Mouse (Mus musculus) adrenal gland, postnatal 25 days (tissue): ENCODE data around the gene Polr2e. TPM values are rescaled to one million over a fixed set of nuclear protein-coding genes. Genes with fewer than 3 reads are reported as not detected.

Source experiments
- DNase-seq: peaks from one replicate; pipeline ENCODE4 v3.0.0; 2021; ENCODE audit warnings: mixed read lengths
- total RNA-seq: library from RNA; stranded (reverse); gene quantifications from 2 replicates; pipeline ENCODE4 v1.2.3, GENCODE M21; 2021

Polr2e gene
- total RNA-seq, 1 experiment from 2014 or later, result 101 TPM

- DNase-seq, result no peak
Observed at GRCm38 (mm10) chr10:80017361-80017760, 22.2 kb downstream of the Polr2e start.

GRCm38 (mm10) chr10:80016931-80017330, 22.7 kb downstream of the Polr2e start:
- DNase-seq, result no peak

DNA sequence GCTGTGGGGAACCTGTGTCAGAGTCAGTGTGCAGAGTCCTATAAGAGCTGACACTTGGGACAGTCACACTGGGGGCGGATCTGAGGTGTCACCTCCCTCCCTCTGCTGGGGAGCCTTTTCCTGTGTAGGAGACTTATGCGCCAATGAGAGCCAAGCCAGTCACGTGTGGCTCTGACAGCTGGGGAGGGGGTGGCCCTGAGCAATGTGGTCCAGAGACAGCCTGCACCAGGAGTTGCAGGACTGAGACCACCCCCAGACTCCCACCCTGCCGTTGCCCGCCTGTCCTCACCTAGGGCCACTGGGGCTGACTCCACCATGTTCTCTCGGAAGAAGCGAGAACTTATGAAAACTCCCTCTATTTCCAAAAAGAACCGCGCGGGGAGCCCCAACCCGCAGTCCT, 23.1 kb downstream of the Polr2e start, which contains the start of gene Arhgap45:
Arhgap45 (plus strand) TSS at position 143 of the 400 bp plus-strand sequence.
- no peak for DNase-seq

GRCm38 (mm10) chr10:80015583-80015982, 24.0 kb downstream of the Polr2e start:
- no peak for DNase-seq

DNA sequence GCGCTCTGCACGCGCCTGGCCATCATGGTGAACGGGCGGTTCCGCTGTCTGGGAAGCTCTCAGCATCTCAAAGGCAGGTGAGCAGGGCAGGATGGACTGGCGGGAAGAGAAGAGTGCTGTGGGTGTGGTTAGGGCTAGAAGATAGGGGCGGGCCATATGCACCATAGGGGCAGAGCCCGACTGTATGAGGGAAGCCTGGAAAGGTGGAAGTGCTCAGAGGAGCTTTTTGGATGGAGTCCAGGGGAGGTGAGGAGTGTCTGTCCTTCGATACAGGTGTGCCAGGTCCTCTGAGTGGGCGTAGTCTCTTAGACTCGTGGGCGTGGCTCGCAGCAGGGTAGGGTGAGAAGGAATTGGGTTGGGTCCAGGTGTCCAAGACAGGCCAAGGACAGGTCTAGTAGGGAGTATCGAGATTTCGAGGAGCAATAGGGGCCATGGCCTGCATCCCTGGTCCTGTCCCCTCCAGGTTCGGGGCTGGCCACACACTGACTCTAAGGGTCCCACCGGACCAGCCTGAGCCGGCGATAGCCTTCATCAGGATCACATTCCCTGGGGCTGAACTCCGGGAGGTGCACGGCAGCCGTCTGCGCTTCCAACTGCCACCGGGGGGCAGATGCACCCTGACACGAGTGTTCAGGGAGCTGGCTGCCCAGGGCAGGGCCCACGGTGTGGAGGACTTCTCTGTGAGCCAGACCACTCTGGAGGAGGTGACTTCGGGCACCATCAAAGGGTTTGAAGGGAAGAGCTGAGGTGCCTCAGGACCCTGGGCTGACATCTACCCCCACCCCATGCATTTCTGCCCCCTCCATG, 24.9 kb downstream of the Polr2e start:
- no peak for DNase-seq

GRCm38 (mm10) chr10:80013609-80014008, 26.0 kb downstream of the Polr2e start:
- no peak for DNase-seq

GRCm38 (mm10) chr10:80011740-80012139, 27.9 kb downstream of the Polr2e start:
- no peak for DNase-seq

- peak; percentile 60 for DNase-seq
Observed at GRCm38 (mm10) chr10:80004233-80004705, 35.3 kb downstream of the Polr2e start.

GRCm38 (mm10) chr10:80003374-80004232, 36.0 kb downstream of the Polr2e start:
- DNase-seq, result no peak

DNA sequence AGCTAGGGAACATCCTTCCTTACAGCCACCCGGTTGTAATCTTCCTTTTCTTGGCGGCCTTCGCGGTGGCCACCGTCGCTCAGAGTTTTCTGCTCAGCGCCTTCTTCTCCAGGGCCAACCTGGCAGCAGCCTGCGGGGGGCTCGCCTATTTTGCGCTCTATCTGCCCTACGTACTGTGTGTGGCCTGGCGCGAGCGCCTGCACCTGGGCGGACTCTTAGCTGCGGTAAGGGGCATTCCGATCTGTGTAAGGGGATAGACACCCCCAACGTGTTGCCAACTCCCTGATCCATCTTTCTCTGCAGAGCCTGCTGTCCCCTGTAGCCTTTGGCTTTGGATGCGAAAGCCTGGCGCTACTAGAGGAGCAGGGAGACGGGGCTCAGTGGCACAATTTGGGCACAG, 36.8 kb downstream of the Polr2e start:
- no peak for DNase-seq

DNA sequence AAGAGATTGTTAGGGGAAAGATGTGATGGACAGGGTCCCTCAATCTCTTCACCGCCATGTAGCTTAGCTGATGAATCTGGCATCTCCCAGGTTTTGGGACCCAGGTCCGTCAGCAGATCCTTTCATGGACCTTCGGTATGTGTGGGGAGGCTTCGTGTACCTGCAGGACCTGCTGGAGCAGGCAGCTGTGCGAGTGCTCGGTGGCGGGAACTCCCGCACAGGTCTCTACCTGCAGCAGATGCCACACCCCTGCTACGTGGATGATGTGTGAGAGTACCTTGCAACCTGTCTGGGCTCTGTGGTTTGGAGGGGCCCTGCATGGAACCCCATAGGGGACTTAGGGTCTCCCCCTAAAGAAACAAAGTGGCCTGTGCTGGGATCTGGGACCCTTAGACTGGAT, 37.6 kb downstream of the Polr2e start:
- no peak for DNase-seq

DNA sequence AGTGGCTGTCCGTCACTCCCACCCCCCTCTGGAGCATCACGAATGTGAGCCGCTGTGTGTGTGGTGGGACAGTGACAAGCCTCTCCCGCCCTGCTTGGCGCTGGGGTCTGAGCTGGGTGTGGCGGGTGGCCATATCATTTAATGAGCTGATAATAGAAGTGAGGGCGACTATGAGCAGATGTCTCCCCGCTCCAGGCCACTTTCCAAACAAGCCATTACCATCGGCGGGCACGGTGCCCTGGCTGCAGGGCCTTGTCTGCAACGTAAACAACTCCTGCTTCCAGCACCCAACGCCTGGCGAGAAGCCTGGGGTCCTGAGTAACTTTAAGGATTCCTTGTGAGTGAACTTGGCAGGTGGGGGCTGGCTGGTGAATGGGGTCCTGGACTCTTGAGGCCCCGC, 41.8 kb downstream of the Polr2e start:
- no peak for DNase-seq

DNA sequence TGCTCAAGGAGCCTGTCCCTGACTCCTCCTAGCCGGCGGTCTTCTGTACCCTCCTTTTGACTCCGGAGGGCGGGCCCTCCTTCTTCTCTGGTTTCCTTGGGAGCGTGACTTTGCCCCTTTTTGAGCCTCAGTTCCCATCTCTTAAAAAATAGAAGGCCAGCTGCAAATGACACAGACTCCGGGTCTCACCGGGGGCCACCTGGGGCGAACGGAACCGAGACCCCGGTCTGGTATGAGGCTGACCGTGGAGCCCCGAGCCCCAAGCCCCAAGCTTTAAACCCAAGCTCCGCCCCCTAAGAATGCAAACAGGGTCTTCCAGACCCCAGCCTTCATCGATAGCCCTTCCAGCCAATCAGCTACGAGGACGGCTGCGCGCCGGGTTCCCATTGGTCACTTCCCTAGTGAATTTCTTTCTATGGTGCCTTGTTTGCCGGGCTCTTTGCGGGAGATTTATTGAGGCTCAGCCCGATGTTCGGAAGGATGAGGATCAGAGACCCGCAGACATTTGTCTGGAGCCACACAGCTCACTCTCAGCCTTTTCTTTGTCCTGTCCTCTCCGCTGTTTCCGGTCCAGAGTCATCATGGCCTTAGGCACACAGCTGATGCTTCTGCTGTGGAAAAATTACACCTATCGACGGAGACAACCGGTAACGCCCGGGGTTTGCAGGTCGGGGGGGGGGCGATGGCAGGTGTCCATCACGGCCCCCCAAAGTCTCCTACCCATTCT, 42.4 kb downstream of the Polr2e start:
- DNase-seq, result peak; percentile 74

- peak; percentile 97 for DNase-seq
Observed at GRCm38 (mm10) chr10:79996272-79997033, 43.1 kb downstream of the Polr2e start, which contains the start of gene Abca7. Gene Abca7 (plus strand): TSS chr10:79996494.

- DNase-seq, result no peak
Observed at GRCm38 (mm10) chr10:79995636-79996035, 44.0 kb downstream of the Polr2e start.

- DNase-seq, result no peak
Observed at GRCm38 (mm10) chr10:79994397-79995115, 45.0 kb downstream of the Polr2e start.

GRCm38 (mm10) chr10:79991548-79991947, 48.0 kb downstream of the Polr2e start:
- no peak for DNase-seq

DNA sequence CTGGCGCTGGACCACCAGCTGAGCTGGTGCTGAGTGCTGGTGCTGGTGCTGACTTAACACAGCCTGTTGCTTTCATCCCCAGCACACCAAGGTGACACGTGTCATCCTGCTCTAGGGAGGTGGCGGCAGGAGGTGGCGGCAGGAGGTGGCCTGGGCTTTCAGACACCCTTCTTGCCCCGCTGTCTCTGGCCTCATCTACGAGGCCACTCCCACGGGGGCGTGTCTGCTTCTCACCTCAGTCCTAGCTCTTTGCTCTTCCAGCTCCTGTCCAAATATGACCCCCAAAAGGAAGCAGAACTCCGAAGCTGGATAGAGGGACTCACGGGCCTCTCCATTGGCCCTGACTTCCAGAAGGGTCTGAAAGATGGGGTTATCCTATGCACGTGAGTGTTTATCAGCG, 48.5 kb downstream of the Polr2e start:
- DNase-seq, result no peak

DNA sequence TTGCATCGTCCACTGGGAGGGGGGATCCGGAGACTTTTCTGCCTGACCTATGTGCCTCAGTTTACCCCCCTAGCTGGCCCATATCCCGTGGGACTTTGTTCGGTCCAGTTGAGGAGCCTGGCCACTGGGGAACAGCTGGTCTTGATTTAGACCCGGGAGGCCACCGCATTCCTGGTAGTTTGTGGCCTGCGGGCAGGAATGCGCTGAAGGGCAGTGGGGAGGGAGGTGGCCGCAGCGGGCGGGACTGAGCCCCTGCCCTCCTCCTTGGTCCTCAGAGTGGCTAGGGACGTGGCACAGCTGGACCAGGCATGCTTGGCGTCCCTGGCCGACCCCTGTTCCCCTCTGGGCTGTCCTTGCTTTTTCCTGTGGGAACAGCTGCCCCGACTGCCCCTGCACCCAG, 49.7 kb downstream of the Polr2e start:
- DNase-seq, result no peak

- no peak for DNase-seq
Observed at GRCm38 (mm10) chr10:79989272-79989786, 50.3 kb downstream of the Polr2e start.
